Mouse (Mus musculus) lung, embryonic 14.5 days (tissue): ENCODE measurements around the gene Wfdc9. TPM values are rescaled to one million over a fixed set of nuclear protein-coding genes. Genes with fewer than 3 reads are reported as not detected.
"Not testable (repeated sequence)": the region's sequence is repeated elsewhere in the genome, so short reads cannot be mapped to it uniquely, and the experiment has no call there.

Experiments
- ATAC-seq: fragments of 200-750 bp; cut with Nextera tagmentation; 2 replicates; pipeline ENCODE4 v1.8.0; 2017; ENCODE audit warnings: mild to moderate bottlenecking, moderate TSS enrichment, moderate library complexity; ENCODE audit not compliant: insufficient read depth
- DNase-seq: peaks from one replicate; pipeline ENCODE4 v3.0.0-alpha.2; 2015
- H3K27ac ChIP-seq: fragments of 300-500 bp; sonication (generic); 2 replicates; pipeline ENCODE4 v1.5.1; 2014; ENCODE audit warnings: low read depth, mild to moderate bottlenecking, moderate library complexity
- H3K27me3 ChIP-seq: fragments of 300-500 bp; sonication (generic); 2 replicates; pipeline ENCODE4 v1.6.1; 2014; ENCODE audit warnings: low read length, control low read depth; ENCODE audit not compliant: insufficient read depth
- H3K36me3 ChIP-seq: fragments of 300-500 bp; sonication (generic); 2 replicates; pipeline ENCODE4 v1.6.1; 2014; ENCODE audit warnings: control low read depth; ENCODE audit not compliant: insufficient read depth
- H3K4me1 ChIP-seq: fragments of 300-500 bp; sonication (generic); 2 replicates; pipeline ENCODE4 v1.6.1; 2014; ENCODE audit warnings: antibody characterized with exemption, control low read depth; ENCODE audit not compliant: insufficient read depth
- H3K4me2 ChIP-seq: fragments of 300-500 bp; sonication (generic); 2 replicates; pipeline ENCODE4 v1.6.1; 2014; ENCODE audit warnings: mild to moderate bottlenecking
- H3K4me3 ChIP-seq: fragments of 300-500 bp; sonication (generic); 2 replicates; pipeline ENCODE4 v1.5.1; 2014; ENCODE audit warnings: low read depth, low read length
- H3K9ac ChIP-seq: fragments of 300-500 bp; sonication (generic); 2 replicates; pipeline ENCODE4 v1.6.1; 2014
- H3K9me3 ChIP-seq: fragments of 300-500 bp; sonication (generic); 2 replicates; pipeline ENCODE4 v1.6.1; 2016; ENCODE audit warnings: low read depth, low read length, control low read depth
- CTCF ChIP-seq: IDR thresholded peaks from 2 replicates; pipeline ENCODE4 v1.5.1; 2016; ENCODE audit warnings: antibody characterized with exemption, low read depth
- WGBS: fragments of 180-500 bp; shearing (Covaris S2); extraction: QIAGEN DNeasy Blood & Tissue Kit; methylation state at CpG from one replicate; pipeline ENCODE4 v1.1.7; 2014; 5-methylcytosine and 5-hydroxymethylcytosine counted together
- polyA plus RNA-seq: library from polyadenylated mRNA; unstranded; fragments of >200 nt; fragmentation: Nextera tagmentation; extraction: Ambion mirVana; gene quantifications from 2 replicates; pipeline ENCODE4 v1.2.1, GENCODE M21; 2014

The Wfdc9 gene
- polyA plus RNA-seq, 1 experiment from 2014 or later, result not detected

DNA sequence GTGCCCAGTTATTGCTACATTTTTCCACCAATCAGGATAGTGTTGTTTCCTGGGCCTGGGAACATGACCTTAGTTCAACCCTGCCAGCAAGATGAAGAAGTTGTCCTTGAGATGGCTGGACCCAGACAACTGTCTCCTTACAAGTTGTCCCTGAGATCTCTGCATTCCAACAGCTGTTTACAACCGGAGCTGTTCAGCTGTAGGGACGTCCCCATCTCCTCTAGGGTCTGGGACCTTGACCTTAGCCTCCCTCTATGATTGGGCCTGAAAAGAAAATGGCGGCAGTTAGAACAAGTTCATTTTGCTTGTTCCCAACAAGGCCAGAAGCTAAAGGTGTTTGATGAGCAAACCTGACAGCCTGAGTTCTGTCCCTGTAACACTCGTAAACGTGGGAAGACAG, 37.3 kb downstream of the Wfdc9 start:
- no peak overlapping the region for H3K9ac ChIP-seq
- no peak for DNase-seq
- ATAC-seq, result no peak
- H3K4me3 ChIP-seq, result no peak overlapping the region
- no peak for TF ChIP-seq CTCF
- no peaks in the 10 kb centered on the region for H3K9me3 ChIP-seq
- 56% methylated on average over 5 of the region's 5 CpGs for WGBS
- no peaks in the 10 kb centered on the region for H3K36me3 ChIP-seq
- no peaks in the 10 kb centered on the region for H3K4me1 ChIP-seq
- H3K4me2 ChIP-seq, result no peak overlapping the region
- no peak overlapping the region for H3K27ac ChIP-seq
- H3K27me3 ChIP-seq, result no peaks in the 10 kb centered on the region

DNA sequence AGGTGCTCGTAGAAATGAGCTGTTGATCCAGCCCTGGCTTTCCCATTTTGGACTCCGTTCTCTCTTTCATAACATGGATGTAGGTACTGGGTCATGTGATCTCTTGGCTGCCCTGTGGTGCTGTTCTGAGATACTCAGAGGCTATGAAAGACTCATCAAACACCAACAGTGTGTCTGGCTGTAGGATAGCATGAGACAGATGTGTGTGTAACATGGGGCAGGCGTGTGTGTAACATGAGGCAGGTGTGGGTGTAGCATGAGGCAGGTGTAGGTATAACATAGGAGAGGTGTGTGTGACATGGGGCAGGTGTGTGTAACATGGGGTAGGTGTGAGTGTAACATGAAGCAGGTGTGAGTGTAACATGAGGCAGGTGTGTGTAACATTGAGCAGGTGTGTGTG, 41.0 kb downstream of the Wfdc9 start:
- H3K4me3 ChIP-seq, result no peak overlapping the region
- H3K9me3 ChIP-seq, result no peaks in the 10 kb centered on the region
- ATAC-seq (no peak), DNase-seq (no peak)
- no peaks in the 10 kb centered on the region for H3K27me3 ChIP-seq
- no peak for TF ChIP-seq CTCF
- H3K27ac ChIP-seq, result no peak overlapping the region
- 75% methylated on average over 3 of the region's 3 CpGs for whole genome bisulfite sequencing
- no peaks in the 10 kb centered on the region for H3K4me1 ChIP-seq
- H3K36me3 ChIP-seq, result no peaks in the 10 kb centered on the region
- no peak overlapping the region for H3K4me2 ChIP-seq
- H3K9ac ChIP-seq, result no peak overlapping the region

DNA sequence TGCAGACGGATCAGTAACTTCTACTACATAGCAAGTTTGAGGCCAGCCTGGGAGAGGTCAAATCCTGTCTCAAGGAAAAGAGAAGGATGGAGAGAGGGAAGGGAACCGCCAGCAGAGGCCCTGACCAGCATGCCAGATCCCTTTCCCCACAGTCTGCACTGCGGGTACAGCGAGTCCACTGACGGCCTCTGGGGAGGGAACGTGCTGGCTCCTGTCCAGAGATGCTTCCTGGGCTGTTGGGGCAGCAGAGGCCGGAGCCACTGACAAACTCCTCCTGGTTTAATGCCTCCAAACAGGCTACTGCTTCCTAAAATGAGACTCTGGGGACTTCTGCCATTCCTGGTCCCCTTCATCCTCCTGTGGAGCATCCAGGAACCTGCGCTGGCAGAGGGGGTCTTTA, 42.9 kb downstream of the Wfdc9 start, which contains the start of the genes Wfdc6b and Wfdc8:
Wfdc6b (plus strand) TSS at position 52 of the 400 bp plus-strand sequence.
Wfdc8 (minus strand) TSS at position 156 of the 400 bp plus-strand sequence.
- H3K9ac ChIP-seq, H3K4me2 ChIP-seq, ATAC-seq, H3K9me3 ChIP-seq, H3K4me1 ChIP-seq, H3K27ac ChIP-seq, H3K36me3 ChIP-seq, H3K4me3 ChIP-seq, H3K27me3 ChIP-seq: not testable (repeated sequence)
- whole genome bisulfite sequencing, result 42% methylated on average over 8 of the region's 8 CpGs
- DNase-seq, result peak; percentile 32

DNA sequence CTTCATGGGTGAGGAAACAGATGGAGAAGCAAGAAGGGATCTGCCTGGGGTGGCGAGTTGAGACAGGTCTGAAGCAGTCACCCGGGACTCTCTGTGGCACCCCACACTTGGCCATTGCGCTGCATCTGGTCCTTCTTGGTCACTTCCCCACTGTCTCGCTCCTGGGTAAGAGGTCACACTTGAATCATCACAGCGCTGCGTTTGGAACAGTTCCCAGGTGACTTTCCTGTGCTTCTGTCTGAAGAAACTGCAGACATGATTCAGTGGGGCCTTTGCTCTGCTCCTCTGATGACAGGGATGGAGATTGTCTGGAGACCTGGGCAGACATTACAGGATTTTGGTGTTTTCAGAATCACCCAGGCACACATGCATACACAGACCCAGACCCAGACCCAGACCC, 47.6 kb downstream of the Wfdc9 start:
- no peaks in the 10 kb centered on the region for H3K4me1 ChIP-seq
- 68% methylated on average over 6 of the region's 6 CpGs for WGBS
- H3K4me2 ChIP-seq, result no peak overlapping the region
- H3K36me3 ChIP-seq, result no peaks in the 10 kb centered on the region
- no peak for TF ChIP-seq CTCF
- ATAC-seq (no peak), DNase-seq (no peak)
- no peak overlapping the region for H3K4me3 ChIP-seq
- no peak overlapping the region for H3K9ac ChIP-seq
- H3K27ac ChIP-seq, result no peak overlapping the region
- no peaks in the 10 kb centered on the region for H3K9me3 ChIP-seq
- no peaks in the 10 kb centered on the region for H3K27me3 ChIP-seq

DNA sequence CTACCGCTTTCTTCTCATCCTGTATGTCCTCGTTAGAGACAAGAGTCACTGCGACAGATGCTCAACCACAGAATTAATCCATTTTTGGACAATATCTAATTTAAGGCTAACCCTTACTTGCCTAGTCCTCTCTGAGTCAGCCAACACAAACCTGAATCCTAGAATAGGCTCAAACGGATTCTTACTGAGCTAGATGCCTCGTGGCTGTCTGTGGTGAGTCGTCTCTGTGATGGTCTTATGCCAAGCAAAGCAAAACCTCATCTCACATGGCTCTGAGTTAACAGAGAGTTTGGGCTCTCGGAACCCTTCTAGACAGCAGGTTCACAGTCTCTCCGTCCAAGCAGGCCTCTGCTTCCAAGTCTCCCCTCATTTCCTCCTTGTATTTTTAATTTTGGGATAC, 52.0 kb downstream of the Wfdc9 start:
- no peak overlapping the region for H3K27ac ChIP-seq
- ATAC-seq (no peak), DNase-seq (no peak)
- no peaks in the 10 kb centered on the region for H3K4me1 ChIP-seq
- TF ChIP-seq CTCF, result no peak
- WGBS, result 88% methylated on average over 8 of the region's 8 CpGs
- no peak overlapping the region for H3K4me3 ChIP-seq
- no peaks in the 10 kb centered on the region for H3K36me3 ChIP-seq
- H3K9ac ChIP-seq, result no peak overlapping the region
- no peak overlapping the region for H3K4me2 ChIP-seq
- no peaks in the 10 kb centered on the region for H3K27me3 ChIP-seq
- H3K9me3 ChIP-seq, result no peaks in the 10 kb centered on the region

DNA sequence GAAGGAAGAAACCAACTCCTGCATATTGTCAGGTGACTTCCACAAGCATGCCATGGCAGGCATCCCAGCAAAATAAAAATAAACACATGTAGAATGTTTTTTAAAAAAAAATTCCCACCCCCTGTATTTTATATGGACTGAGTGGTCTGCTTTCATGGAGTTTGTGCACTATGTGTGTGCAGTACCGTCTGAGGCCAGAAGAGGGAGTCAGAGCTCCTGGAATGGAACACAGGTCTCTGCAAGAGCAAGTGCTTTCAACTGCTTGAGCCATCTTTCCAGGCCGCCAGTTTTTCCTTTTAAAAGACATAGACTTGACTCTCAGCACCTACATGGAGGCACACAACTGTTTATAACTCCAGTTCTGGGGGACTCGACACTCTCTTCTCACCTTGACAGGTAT, 52.9 kb downstream of the Wfdc9 start:
- no peak for ATAC-seq
- TF ChIP-seq CTCF, result peak; percentile 19; the same call in 1 of the 2 replicates
- no peaks in the 10 kb centered on the region for H3K9me3 ChIP-seq
- H3K27ac ChIP-seq, result no peak overlapping the region
- H3K4me1 ChIP-seq, result no peaks in the 10 kb centered on the region
- no peak overlapping the region for H3K9ac ChIP-seq
- no peaks in the 10 kb centered on the region for H3K36me3 ChIP-seq
- no peaks in the 10 kb centered on the region for H3K27me3 ChIP-seq
- 80% methylated on average over 3 of the region's 3 CpGs for WGBS
- DNase-seq, result no peak
- no peak overlapping the region for H3K4me2 ChIP-seq
- no peak overlapping the region for H3K4me3 ChIP-seq

DNA sequence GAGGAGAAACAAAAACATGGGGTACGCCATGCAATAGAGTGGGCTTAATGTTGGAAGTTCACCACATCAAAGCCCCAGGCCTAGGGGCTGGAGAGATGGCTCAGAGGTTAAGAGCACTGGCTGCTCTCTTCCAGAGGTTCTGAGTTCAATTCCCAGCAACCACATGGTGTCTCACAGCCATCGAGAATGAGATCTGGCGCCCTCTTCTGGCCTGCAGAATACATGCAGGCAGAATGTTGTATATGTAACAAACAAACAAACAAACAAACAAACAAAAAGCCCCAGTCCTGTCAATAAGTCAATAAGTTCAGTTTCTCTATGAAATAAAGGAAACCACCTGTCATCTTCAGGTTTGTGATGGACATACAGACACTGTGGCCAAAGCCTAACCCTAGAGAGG, 56.2 kb downstream of the Wfdc9 start:
- peak; percentile 33; the same call in 1 of the 2 replicates for TF ChIP-seq CTCF

More for the DNA sequence above, 56.2 kb downstream of the Wfdc9 start:
- no peak for DNase-seq
- Histone ChIP-seq H3K27me3 (no peaks in the 10 kb centered on the region), H3K9ac (no peak overlapping the region), H3K36me3 (no peaks in the 10 kb centered on the region), H3K4me3 (no peak overlapping the region), H3K9me3 (no peaks in the 10 kb centered on the region), H3K27ac (no peak overlapping the region), H3K4me1 (no peaks in the 10 kb centered on the region), H3K4me2 (no peak overlapping the region)
- ATAC-seq, result no peak
- 57% methylated on average over 3 of the region's 3 CpGs for WGBS

Other genes with a start within 250 kb of the Wfdc9 start
- gene Sdc4, start 212.7 kb downstream of the Wfdc9 start, polyA plus RNA-seq, result 101 and 103 TPM in 2 replicates
- gene Sys1, start 199.6 kb downstream of the Wfdc9 start, polyA plus RNA-seq, result 65.6 and 68.7 TPM in 2 replicates
- 14.4 and 14.9 TPM in 2 replicates for gene Gm20458, start 195.6 kb downstream of the Wfdc9 start, polyA plus RNA-seq
- gene Trp53tg5, start 182.9 kb downstream of the Wfdc9 start, polyA plus RNA-seq, result not detected in 2 replicates
- 4.4 and 5.3 TPM in 2 replicates for gene Dbndd2, start 170.5 kb downstream of the Wfdc9 start, polyA plus RNA-seq
- gene Pigt, start 159.1 kb downstream of the Wfdc9 start, polyA plus RNA-seq, result 70.1 and 71.0 TPM in 2 replicates
- 280 and 282 TPM in 2 replicates for gene Wfdc2, start 94.2 kb downstream of the Wfdc9 start, polyA plus RNA-seq
- not detected in 2 replicates for gene Spint3, start 83.1 kb downstream of the Wfdc9 start, polyA plus RNA-seq
- 0.65 and 0.95 TPM in 2 replicates for gene Wfdc6a, start 71.1 kb downstream of the Wfdc9 start, polyA plus RNA-seq
- not detected in 2 replicates for gene Eppin, start 63.0 kb downstream of the Wfdc9 start, polyA plus RNA-seq
- not detected in 2 replicates for gene Wfdc6b, start 43.1 kb downstream of the Wfdc9 start, polyA plus RNA-seq
- gene Wfdc8, start 43.0 kb downstream of the Wfdc9 start, polyA plus RNA-seq, result not detected in 2 replicates
- gene Wfdc16, start 17.8 kb downstream of the Wfdc9 start, polyA plus RNA-seq, result not detected in 2 replicates
- gene Wfdc10, start 537 bp downstream of the Wfdc9 start, polyA plus RNA-seq, result not detected in 2 replicates
- gene Wfdc11, start 17.5 kb upstream of the Wfdc9 start, polyA plus RNA-seq, result not detected in 2 replicates
- gene Wfdc13, start 28.5 kb upstream of the Wfdc9 start, polyA plus RNA-seq, result not detected in 2 replicates
- not detected in 2 replicates for gene Spint4, start 41.9 kb upstream of the Wfdc9 start, polyA plus RNA-seq
- gene Spint5, start 58.7 kb upstream of the Wfdc9 start, polyA plus RNA-seq, result not detected in 2 replicates
- 1.3 and 1.4 TPM in 2 replicates for gene Wfdc3, start 89.3 kb upstream of the Wfdc9 start, polyA plus RNA-seq
- gene Dnttip1, start 89.4 kb upstream of the Wfdc9 start, polyA plus RNA-seq, result 74.7 and 77.6 TPM in 2 replicates
- gene Ube2c, start 113.3 kb upstream of the Wfdc9 start, polyA plus RNA-seq, result 586 and 619 TPM in 2 replicates
- not detected in 2 replicates for gene Tnnc2, start 123.4 kb upstream of the Wfdc9 start, polyA plus RNA-seq
- gene Snx21, start 129.2 kb upstream of the Wfdc9 start, polyA plus RNA-seq, result 19.1 and 21.3 TPM in 2 replicates
- gene Acot8, start 148.3 kb upstream of the Wfdc9 start, polyA plus RNA-seq, result 16.2 and 17.8 TPM in 2 replicates
- gene Zswim3, start 148.5 kb upstream of the Wfdc9 start, polyA plus RNA-seq, result 6.7 and 7.0 TPM in 2 replicates
- 20.8 and 21.1 TPM in 2 replicates for gene Zswim1, start 166.1 kb upstream of the Wfdc9 start, polyA plus RNA-seq
- not detected in 2 replicates for gene Spata25, start 172.0 kb upstream of the Wfdc9 start, polyA plus RNA-seq
- 114 and 125 TPM in 2 replicates for gene Ctsa, start 176.3 kb upstream of the Wfdc9 start, polyA plus RNA-seq
- gene Neurl2, start 176.9 kb upstream of the Wfdc9 start, polyA plus RNA-seq, result 6.3 and 6.6 TPM in 2 replicates
- 122 and 126 TPM in 2 replicates for gene Pltp, start 201.1 kb upstream of the Wfdc9 start, polyA plus RNA-seq
- gene Pcif1, start 222.7 kb upstream of the Wfdc9 start, polyA plus RNA-seq, result 76.9 and 83.0 TPM in 2 replicates